In the genomic region with DNA sequence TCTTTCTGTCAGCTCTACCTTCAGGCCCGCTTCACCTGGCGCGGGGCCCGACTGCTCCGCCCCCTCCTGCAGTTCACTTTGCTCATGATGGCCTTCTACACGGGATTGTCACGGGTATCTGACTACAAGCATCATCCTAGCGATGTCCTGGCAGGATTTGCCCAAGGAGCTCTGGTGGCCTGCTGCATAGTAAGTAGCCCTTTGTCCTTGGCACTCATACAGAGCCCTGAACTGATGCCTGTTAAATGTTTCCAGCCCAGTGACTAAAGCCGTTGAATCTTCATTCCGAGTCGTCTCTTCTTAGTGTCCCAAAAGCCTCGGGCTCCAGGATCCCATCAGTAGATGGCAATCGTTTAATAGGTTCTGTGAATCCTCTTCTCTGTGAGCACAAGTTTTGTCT, we compare ENCODE assay signal across 20 mouse cellular contexts.
DNase-seq lines count a peak whose midpoint lies in the region; ATAC-seq and TF ChIP-seq lines count a peak whose summit lies in the region.
"Had no signal": no experiment of that assay in that cellular context is flagged by ENCODE, and none has a peak within 500 bp of the region (broad histone marks: within the 10 kb centered on the region; RNA-seq: fewer than 3 reads in every experiment).

No protein-coding gene starts in this region.

- no peaks in the 10 kb centered on the region for H3K9me3 ChIP-seq in neural tube, embryonic 15.5 days (replicated peaks)
- H3K9me3 ChIP-seq: embryonic facial prominence, embryonic 12.5 days; heart, embryonic 15.5 days; hindbrain, embryonic 12.5 days; limb, embryonic 15.5 days had no signal

- TF ChIP-seq POLR2A in kidney, adult 2 months (IDR thresholded peaks at IDR 0.05; ENCODE audit: low read depth, low read length), result no peak

- H3K27ac ChIP-seq in kidney, adult 2 months (ENCODE audit: insufficient read depth, low read depth, low read length), result no peak overlapping the region
- no peak overlapping the region for H3K27ac ChIP-seq in neural tube, embryonic 15.5 days (replicated peaks)
- H3K27ac ChIP-seq: embryonic facial prominence, embryonic 12.5 days; hindbrain, embryonic 12.5 days; limb, embryonic 15.5 days had no signal

- ATAC-seq in neural tube, embryonic 15.5 days (ENCODE audit: low FRiP score), result no peak
- ATAC-seq: forebrain, postnatal 0 days; intestine, embryonic 16.5 days had no signal

- no peak for TF ChIP-seq CTCF in kidney, adult 2 months (conservative IDR thresholded peaks at IDR 0.05; ENCODE audit: insufficient read depth, insufficient read length, low read depth, low read length)

- no peak overlapping the region for H3K9ac ChIP-seq in neural tube, embryonic 15.5 days (replicated peaks)
- H3K9ac ChIP-seq: embryonic facial prominence, embryonic 12.5 days; forebrain, postnatal 0 days; heart, embryonic 15.5 days; hindbrain, embryonic 12.5 days; limb, embryonic 15.5 days had no signal

- H3K4me2 ChIP-seq in neural tube, embryonic 15.5 days, result no peak overlapping the region
- H3K4me2 ChIP-seq: embryonic facial prominence, embryonic 12.5 days; heart, embryonic 15.5 days; hindbrain, embryonic 12.5 days; limb, embryonic 15.5 days had no signal

- WGBS in kidney, adult 2 months, result 86% methylated on average over 13 of the region's 13 CpGs
- WGBS in neural tube, embryonic 15.5 days, result 79% methylated on average over 13 of the region's 13 CpGs

- no peak overlapping the region for H3K4me3 ChIP-seq in kidney, adult 2 months (ENCODE audit: insufficient read depth, low read depth, low read length)
- H3K4me3 ChIP-seq in neural tube, embryonic 15.5 days (replicated peaks), result no peak overlapping the region
- H3K4me3 ChIP-seq: embryonic facial prominence, embryonic 12.5 days; heart, embryonic 15.5 days; hindbrain, embryonic 12.5 days; limb, embryonic 15.5 days had no signal

- no peaks in the 10 kb centered on the region for H3K27me3 ChIP-seq in kidney, adult 2 months (replicated peaks; ENCODE audit: control insufficient read depth, insufficient read depth, low read length)
- H3K27me3 ChIP-seq in neural tube, embryonic 15.5 days (replicated peaks), result no peaks in the 10 kb centered on the region
- H3K27me3 ChIP-seq: CH12.LX; embryonic facial prominence, embryonic 12.5 days; heart, embryonic 15.5 days; hindbrain, embryonic 12.5 days; limb, embryonic 15.5 days had no signal

- DNase-seq in adrenal gland, postnatal 10 days, result peak; percentile 35
- DNase-seq in adrenal gland, postnatal 4 days (ENCODE audit: low spot score in 2 of 2), result no peak
- DNase-seq in kidney, adult 2 months, result peak; percentile 59
- no peak for DNase-seq in kidney, postnatal 4 days
- DNase-seq in Muller cell, postnatal 12 days (ENCODE audit: inconsistent ontology term), result peak; percentile 85
- peak; percentile 16 for DNase-seq in cerebellum, adult 9-11 months
- DNase-seq in testis, postnatal 10 days (ENCODE audit: low spot score), result no peak
- DNase-seq: forebrain, postnatal 0 days; heart, adult 11 months; layer of hippocampus, adult 9-11 months; lung, adult 18-20 months; spleen, adult 18-20 months; thymus, adult 2 months had no signal

- H3K4me1 ChIP-seq in kidney, adult 2 months (ENCODE audit: control insufficient read depth, insufficient read depth, low read length), result peaks cover 20% of the 10 kb centered on the region; the same call in 1 of the 2 replicates
- peaks cover 12% of the 10 kb centered on the region; the same call in 1 of the 2 replicates for H3K4me1 ChIP-seq in neural tube, embryonic 15.5 days
- H3K4me1 ChIP-seq: embryonic facial prominence, embryonic 12.5 days had no signal

- H3K36me3 ChIP-seq in kidney, adult 2 months (ENCODE audit: control insufficient read depth, insufficient read depth, low read length), result no peaks in the 10 kb centered on the region; the same call in 1 of the 2 replicates
- H3K36me3 ChIP-seq in neural tube, embryonic 15.5 days, result no peaks in the 10 kb centered on the region

Comparison
In these comparisons a context has a peak if more than half of its experiments do, and no peak if none do; other contexts are left out.
1. DNase-seq: peak in adrenal gland, postnatal 10 days (single experiment), kidney, adult 2 months (single experiment), Muller cell, postnatal 12 days (single experiment) and cerebellum, adult 9-11 months (single experiment); none in adrenal gland, postnatal 4 days (0 of 2), kidney, postnatal 4 days (0 of 2) and testis, postnatal 10 days (single experiment).